Mouse (Mus musculus) lung, postnatal 36 days (tissue): ENCODE measurements around the gene Cnot2.
"Not testable (repeated sequence)": the region's sequence is repeated elsewhere in the genome, so short reads cannot be mapped to it uniquely, and the experiment has no call there.

Experiments
- DNase-seq: peaks from one replicate; pipeline ENCODE4 v3.0.0; 2022; ENCODE audit warnings: mixed read lengths

Gene Cnot2

DNA sequence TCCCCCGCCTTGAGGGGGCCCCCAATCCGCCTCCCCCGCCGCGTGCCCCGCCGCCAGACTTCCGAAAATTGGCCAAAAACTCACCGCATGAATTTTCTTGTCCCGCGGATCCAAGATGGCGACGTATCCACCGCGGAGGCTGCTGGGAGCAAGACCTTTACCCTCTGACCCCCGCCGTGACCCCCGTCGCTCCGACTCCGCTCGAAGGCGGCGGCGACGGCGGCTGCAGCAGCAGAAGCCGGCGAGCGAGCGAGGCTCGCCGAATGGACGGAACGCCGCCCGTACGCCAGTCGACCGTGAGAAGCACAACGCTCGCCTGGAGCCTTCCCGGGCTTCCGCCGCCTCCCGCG, at the start of gene Cnot2:
Cnot2 (minus strand) TSS at position 143 of the 350 bp plus-strand sequence.
- DNase-seq, result peak; percentile 94

DNA sequence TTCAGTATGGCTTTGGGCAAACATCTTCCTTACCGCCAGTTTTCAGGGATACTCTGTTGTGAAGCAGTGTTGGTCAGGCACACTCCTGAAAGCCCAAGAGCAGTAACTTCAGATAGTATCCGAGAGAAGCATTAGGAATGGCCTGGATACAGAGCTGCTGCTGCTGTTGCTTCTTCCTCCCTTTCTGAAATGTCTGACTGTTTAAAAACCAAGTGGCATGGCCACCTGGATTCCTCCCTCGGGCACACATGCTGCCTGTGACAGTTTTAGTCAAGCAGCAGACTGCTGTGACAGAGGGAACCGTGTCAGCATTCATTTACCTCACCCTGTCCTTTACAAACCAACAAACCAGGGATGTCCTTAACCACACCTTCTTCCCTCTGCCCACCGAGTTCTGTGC, 47.6 kb upstream of the Cnot2 start:
- no peak for DNase-seq

DNA sequence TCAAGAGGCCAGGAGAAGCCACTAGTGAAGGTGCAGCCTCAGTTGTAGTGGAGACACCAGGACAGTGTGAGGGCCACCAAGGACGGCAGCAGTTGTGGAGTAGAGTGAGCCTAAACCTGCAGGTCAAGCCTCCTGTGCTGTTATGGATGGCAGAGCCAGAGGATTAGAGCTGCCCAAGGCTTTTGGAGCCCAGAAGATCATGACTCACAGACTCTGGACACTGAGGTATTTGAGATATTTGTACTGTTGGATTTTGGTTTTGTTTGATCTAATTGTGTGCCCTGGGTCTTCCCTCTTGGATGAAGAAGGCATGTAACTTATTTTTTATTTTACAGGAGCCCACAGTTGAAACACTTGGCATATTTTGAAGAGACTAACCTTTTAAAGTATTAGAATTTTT, 44.7 kb upstream of the Cnot2 start:
- DNase-seq, result no peak

DNA sequence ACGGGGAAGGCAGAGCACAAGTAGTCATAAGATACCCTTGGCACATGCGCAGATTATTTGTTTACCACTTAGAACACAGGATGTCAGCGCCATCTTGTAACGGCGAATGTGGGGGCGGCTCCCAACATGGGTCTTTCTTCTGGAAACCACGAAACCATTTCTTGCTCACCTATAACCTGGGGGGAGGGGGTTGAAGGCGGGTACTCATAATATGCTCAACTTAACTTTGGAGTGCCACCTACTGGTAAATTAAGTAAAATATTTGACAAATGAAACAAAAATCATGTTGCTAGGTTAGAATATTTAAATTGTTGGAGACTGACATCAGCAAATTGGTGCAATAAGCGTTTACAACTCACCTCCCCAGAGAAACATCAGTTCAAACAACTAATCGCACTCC, 31.9 kb upstream of the Cnot2 start:
- DNase-seq, result peak; percentile 15

DNA sequence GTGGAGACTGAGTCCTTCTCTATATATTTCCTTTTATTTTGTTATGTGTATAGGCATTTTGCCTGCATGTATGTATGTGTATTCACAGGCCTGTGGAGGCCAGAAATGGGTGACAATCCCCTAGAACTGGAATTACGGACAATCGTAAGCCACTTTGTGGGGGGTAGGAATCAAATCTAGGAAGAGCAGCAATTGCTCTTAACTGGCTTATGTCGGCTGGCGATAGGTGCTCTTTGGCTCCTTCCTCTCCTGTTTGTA, 23.5 kb upstream of the Cnot2 start:
- DNase-seq, result no peak

DNA sequence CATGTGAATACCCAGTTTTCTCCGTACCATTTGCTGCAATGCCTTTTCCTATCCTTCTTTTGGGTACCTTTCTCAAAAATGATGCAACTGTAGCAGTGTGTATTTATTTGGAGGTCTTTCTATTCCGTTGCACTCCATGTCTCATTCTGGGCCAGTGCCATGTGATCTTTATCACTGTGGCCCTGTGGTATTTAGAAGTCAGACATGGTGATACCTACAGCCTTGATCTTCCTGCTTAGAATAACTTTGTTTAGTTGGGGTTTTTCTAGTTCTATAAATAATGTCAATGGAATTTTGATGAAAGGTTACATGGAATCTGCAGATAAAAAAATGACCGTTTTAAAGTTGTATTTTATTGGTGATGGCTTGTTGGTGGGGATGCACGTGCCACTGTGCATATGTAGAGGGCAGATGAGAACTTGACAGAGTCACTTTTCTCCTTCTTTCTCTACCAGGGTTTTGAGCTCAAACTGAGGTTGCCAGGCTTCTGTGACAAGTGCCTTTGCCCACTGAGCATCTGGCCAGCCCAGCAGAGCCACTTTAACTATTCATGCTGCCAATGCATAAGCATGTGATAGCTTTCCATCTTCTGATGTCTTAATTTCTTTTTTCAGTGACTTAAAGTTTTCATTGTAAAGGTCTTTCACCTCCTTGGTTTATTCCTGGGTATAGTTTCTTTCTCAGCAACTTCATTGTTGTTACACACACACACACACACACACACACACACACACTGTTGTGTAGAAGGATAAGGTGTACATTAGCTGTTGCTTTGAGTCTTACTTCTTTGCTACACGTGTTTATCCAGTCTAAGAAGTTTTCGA, 23.0 kb upstream of the Cnot2 start:
- DNase-seq, result no peak

DNA sequence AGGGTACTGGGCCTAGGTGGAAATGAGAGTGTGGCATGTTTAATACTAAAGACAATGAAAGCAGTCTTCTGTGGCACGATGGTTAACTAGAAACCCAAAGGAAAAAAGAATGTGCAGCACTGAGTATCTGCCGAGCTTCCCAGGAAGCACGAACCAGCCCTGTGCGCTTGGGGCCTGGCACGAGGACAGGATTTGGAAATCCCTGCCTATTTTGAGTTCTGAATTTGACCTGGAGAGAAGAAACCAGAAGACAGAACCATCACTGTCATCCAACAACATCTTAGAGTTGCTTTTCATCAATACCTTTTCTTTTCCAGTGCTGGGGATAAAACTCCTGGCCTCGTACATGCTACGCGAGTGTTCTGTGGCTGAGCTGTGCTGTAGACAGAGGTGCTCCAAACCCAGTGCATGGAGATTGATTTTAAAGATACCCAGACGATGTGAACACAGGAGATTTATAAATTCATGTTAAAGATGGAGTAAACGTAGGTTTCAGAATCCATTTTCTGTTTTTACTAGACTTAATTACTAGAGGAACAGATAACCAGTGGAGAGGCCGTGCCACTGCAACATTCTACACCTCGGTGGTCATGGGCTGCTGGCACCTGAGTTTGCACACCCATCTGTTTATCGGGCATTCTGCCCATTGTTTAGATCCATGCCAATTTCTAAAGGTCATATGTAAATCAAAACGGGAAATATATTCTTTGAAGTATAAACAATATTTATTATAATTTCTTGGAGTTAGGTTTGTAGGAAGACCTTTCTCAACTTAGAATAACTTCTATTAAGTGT, 17.9 kb upstream of the Cnot2 start:
- no peak for DNase-seq

DNA sequence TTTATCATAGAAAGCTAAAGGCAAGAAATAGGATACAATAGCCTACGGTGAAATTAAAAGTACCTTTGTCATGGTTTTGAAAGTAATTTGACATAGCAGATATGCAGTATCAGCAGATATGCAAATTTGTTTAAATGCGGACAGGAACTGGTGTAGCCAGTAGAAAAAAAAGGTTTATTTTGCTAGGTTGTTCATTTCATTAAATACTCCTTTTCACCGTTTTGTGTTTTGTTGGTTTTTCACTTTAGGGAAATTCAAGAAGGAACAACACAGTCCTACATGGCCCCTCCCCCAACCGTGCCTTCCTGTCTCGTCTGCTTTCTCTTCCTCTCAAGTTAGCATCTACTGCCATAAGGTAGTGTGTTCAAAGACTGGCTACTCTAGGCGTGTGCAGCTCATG, 1.4 kb upstream of the Cnot2 start:
- DNase-seq, result peak; percentile 59

DNA sequence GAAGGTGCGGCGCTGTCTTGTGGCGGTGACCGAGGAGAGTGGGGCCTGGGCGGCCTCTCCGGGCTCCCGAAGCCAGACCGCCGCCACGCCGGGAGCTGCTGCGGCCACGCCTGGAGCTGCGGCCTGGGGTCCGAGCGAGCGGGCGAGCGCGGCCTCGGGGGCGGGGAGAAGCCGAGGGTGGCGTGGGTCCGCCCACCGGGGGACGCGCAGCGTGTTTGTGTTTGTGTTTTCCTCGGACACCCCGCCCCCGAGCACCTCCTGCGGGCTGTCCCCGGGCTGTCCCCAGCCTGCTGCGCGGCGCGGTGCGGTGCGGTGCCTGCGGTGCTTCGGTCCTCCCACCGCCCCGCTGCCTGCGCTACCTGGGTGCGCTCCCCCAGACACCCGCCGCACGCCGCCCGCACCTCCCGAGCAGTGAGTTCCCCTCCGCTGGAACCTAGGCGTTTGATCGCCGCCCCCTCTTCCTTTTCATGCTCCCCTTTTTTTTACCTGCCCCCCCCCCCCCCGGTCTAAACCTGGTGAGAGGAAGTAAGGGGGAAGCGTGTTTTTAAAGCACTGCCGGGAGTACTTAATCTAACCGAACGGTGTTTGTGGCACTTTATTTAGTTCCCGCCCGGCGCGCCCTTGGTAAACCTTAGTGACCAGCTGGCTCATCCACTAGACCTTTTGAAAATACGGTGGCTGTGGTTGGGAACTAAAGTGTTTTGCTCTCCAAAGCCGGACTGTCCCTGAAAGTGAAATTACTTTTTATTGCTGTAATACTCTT, 589 bp upstream of the Cnot2 start:
- peak; percentile 68 for DNase-seq

DNA sequence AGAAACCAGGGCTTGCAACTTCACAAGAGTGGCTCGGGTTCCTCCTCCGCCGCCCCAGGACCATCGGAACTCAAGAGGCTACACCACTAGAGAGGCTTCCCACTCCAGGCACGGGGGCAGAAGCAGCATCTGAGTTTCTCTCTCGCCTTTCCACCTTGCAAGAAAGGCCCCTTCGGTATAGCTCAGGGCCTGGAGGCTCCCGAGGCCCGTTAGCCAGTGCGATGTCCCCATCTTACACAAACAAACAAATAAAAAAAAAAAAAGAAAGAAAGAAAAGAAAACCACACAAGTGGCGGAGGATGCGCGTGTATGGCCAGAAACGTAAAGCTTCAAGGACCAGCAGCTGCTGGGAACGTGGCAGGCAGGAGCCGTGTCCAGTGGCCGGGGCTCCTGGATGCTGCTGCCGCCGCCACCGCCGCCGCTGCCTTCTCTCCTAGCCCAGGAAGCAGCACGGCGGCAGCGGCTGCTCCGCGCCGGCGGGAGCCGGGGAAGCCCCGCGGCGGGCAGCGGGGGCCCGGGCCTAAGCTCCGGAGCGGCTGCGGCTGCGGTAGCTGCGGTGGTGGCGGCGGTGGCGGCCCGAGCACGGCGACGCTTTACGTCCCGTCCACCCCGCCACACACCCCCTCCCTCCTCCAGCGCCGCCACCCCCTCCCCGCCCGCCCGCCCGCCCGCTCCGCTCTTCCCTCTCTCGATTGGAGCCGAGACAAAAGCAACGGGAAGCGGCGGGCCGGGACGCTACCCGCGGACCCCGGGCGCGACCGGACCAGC, 536 bp downstream of the Cnot2 start:
- DNase-seq, result peak; percentile 38

DNA sequence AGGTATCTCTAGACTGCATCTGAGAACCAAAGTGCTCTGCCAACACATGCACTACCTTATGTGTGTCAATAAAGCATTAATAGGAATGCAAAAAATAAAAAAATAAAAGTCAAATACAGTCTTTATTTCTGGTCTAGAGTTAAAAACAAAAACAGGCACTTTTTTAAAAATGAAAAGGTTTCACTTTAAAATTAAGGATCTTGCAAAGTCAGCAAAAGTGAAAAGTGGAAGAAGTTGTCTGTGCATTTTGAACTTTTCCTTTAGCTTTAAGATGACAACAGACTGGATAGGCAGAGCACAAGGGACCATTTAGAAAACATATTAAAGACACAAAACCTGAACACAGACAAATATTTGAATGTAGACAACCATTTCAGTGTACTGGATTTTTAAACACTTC, 1.8 kb downstream of the Cnot2 start:
- DNase-seq, result no peak

DNA sequence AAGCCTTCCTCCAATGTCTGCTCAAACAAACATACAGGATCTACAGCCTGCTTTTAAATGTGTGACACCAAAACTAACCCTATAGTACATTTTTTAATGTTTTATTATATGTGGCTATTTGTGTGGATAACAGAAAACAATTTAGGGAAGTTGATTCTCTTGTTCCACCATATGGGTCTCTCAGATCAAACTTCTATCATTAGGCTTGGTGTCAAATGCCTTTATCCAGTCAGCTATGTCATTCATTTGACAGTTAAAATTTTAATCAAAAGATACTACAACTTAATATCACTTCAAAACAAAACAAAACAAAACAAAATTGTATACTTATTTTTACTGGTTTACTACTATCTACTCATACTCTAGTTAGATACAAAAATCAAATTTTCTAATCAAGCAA, 2.9 kb downstream of the Cnot2 start:
- no peak for DNase-seq

DNA sequence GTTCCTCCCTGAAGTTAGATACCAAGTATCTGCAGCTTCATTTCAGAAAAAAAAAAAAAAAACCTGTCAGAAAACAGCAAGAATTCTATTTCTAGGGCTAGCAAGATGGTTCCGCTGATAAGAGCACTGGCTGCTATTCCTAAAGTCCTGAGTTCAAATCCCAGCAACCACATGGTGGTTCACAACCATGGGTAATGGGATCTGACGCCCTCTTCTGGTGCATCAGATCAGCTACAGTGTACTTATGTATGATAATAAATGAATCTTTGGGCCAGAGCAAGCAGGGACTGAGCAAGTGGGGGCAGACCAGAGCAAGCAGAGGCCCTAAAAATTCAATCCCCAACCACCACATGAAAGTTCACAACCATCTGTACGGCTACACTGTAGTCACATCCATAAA, 4.1 kb downstream of the Cnot2 start:
- DNase-seq, result no peak

DNA sequence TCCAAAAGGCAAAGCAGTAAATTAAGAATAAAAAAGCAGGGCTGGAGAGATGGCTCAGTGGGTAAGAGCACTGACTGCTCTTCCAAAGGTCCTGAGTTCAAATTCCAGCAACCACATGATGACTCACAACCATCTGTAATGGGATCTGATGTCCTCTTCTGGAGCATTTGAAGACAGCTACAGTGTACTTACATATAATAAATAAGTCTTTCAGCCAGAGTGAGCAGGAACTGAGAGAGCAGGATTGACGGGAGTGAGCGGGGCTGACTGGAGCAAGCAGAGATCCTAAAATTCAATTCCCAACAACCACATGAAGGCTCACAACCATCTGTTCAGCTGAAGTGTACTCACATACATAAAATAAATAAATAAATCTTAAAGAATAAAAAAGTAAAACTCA, 5.2 kb downstream of the Cnot2 start:
- not testable (repeated sequence) for DNase-seq

DNA sequence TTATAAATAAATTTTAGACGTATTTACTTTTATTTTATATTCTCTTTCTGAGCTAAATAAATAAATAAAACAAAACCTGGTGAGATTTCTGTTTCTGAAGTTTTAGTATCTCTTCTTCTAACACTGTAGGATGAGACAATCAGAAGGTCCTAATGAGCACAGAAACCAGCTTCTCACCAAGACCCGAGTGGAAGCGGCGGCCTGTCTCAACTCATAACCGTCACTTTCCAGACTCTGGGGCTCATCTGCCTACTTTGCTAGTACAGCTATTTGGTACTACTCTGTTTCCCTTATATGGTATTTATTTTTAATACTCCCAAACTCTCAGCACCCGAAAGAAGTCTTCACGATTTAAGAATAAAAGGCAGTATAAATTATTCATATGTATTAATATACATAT, 10.8 kb downstream of the Cnot2 start:
- no peak for DNase-seq

DNA sequence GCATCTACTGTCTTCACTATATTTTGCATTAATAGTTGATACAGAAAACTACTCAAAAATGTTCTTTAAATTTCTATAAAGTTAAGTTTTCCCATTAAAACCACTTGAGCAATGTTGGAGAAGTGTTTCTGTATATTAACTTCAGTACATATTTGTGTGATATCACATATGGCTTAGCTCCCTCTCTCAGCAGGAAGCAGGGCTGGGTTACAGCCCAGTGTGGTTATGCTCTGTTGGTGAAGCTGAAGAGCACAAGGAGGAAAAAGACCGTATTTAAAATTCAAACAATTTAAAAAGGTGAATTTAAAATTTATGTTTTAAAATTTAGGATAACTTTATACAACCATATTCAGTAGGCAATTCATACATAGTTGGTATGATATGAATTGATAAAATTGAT, 12.8 kb downstream of the Cnot2 start:
- no peak for DNase-seq

DNA sequence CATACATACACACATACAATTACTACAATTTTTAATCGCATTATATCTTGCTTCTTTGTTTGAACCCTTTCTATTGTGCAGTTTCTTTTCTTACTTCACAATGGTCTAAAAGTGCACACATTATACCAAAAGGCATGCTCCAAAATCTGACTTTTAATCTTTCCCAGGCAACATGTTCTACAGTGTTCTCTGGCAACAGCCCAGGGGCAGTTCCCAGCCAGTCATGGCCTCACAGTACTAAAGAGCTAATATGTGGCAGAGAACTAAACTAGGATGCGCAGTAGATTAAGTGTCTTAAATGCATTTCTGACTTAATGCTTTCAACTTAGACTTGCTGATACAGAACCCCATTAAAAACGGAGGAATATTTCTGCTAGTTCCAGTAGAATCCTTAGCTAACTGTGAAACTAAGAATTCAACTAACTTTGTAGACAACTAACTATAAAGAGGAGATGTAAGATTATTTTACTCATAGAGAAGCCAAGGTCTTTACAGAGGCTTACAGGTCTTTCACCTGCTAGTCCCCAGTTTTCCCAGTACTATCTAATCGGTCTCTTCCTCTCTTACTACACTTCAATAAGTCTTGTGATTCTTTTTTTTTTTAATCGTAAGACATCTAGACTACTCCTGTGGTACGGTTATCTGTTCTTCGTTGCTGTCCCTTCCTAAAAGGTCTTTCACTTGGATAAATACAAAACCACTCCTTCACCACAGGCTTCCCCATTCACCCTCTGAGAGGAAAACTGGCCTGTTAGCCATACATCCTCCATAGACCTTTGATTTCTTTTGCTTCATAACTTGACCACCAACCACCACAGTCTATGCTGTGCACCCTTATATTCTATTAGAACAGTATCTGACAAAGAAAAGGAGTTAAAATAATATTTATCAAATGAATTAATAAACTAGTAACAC, 13.6 kb downstream of the Cnot2 start:
- no peak for DNase-seq

DNA sequence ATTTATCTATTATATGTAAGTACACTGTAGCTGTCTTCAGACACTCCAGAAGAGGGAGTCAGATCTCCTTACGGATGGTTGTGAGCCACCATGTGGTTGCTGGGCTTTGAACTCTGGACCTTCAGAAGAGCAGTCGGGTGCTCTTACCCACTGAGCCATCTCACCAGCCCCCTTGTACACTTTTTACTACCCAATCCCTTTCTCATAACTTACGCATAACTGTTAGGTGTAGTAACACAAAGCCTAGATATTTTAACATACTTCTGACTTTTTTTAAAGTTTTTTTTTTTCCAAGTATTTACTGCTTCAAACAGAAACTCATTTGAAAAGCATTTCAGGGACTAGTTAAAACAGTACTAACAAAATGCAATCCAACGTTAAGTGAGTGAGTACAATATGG, 14.8 kb downstream of the Cnot2 start:
- DNase-seq, result not testable (repeated sequence)

DNA sequence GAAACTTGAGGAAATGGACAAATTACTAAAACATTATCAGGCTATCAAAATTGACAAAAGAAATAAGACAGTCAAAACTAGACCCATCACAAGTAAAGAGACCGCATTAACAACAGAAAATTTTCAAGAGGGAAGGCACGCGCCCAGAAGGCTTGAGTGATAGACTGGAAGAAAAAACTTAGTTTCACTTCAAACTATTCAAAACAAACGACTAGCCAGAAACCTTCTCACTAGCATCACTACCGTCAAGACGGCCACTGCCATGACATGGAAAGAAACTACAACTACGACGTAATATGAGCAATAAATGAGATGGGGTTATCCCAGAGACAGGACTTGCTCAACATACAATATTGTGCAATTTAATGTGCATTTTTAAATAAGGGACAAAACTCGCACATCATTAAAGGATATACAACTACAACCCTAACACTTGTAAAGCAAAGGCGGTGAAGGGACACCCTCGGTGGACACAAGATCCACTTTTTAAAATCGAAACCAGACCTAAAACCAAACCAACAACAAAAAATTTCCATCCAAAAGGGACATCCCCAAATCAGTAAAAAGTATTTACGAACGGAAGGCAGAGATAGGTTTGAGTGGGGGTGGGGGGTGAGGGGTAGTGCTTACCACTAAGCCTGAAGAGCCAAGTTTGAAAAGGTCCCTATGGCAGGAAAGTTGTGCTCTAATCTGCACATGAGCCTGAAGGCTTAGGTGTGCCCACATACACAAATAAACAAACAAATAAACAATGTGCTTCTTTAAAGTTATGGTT, 16.3 kb downstream of the Cnot2 start:
- no peak for DNase-seq

DNA sequence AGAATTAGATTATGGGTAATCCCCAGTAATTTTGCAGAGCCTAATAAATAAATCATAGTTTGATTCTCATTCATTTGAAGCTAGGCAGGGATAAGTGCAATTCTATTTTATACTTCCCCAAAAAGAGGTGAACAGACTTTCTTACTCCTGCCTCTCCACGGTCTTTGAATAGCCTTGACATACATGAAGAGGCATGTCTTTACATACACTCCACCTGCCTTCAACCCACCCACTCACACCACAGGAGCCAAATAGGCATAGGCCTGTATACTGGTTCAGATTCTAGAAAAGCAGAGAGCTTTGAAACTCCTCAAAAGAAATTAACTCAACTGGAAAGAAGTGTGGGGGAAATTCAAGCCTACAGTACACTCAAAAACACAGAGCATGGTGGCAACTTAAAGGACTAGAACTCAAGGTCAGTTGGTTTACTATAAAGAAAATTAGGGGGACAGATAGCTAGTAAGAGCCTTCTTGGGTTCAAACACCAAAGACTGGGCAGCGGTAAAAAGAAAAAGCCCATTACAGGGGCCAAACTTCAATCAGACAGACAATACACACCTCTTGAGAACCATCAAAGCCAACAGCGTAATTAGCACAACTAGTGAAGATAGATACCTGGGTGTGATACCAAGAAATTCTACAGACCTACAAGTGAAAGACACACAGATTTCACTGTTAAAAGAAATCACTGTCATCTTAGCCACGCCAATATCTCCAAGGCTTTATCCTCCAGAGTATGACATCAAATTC, 18.4 kb downstream of the Cnot2 start:
- no peak for DNase-seq
